Mouse (Mus musculus): Measurements from ENCODE around the gene Tnfrsf21.

Tnfrsf21 gene

GRCm38 (mm10) chr17:43128305-43128704 lies 112.0 kb downstream of the Tnfrsf21 start:
- ATAC-seq (ENCODE audit: insufficient number of reproducible peaks, low FRiP score, low TSS enrichment), result no peak

- no peak for ATAC-seq (ENCODE audit: insufficient number of reproducible peaks, low FRiP score, low TSS enrichment)
Measured at GRCm38 (mm10) chr17:43128908-43129533, 112.7 kb downstream of the Tnfrsf21 start.

- no peak for ATAC-seq (ENCODE audit: insufficient number of reproducible peaks, low FRiP score, low TSS enrichment)
Measured at GRCm38 (mm10) chr17:43130115-43130869, 113.9 kb downstream of the Tnfrsf21 start.

- no peak for ATAC-seq (ENCODE audit: insufficient number of reproducible peaks, low FRiP score, low TSS enrichment)
Measured at GRCm38 (mm10) chr17:43130870-43131264, 114.5 kb downstream of the Tnfrsf21 start.

- no peak for ATAC-seq (ENCODE audit: insufficient number of reproducible peaks, low FRiP score, low TSS enrichment)
Measured at GRCm38 (mm10) chr17:43132477-43132876, 116.1 kb downstream of the Tnfrsf21 start.

- no peak for ATAC-seq (ENCODE audit: insufficient number of reproducible peaks, low FRiP score, low TSS enrichment)
Measured at GRCm38 (mm10) chr17:43133106-43133505, 116.8 kb downstream of the Tnfrsf21 start.

GRCm38 (mm10) chr17:43134991-43135390 lies 118.6 kb downstream of the Tnfrsf21 start:
- no peak for ATAC-seq (ENCODE audit: insufficient number of reproducible peaks, low FRiP score, low TSS enrichment)

- no peak for ATAC-seq (ENCODE audit: insufficient number of reproducible peaks, low FRiP score, low TSS enrichment)
Measured at GRCm38 (mm10) chr17:43135398-43136265, 119.3 kb downstream of the Tnfrsf21 start.

- ATAC-seq (ENCODE audit: insufficient number of reproducible peaks, low FRiP score, low TSS enrichment), result no peak
Measured at GRCm38 (mm10) chr17:43136720-43137119, 120.4 kb downstream of the Tnfrsf21 start.

GRCm38 (mm10) chr17:43137838-43138237 lies 121.5 kb downstream of the Tnfrsf21 start:
- no peak for ATAC-seq (ENCODE audit: insufficient number of reproducible peaks, low FRiP score, low TSS enrichment)

- ATAC-seq (ENCODE audit: insufficient number of reproducible peaks, low FRiP score, low TSS enrichment), result no peak
Measured at GRCm38 (mm10) chr17:43138356-43138755, 122.0 kb downstream of the Tnfrsf21 start.
